Mouse (Mus musculus) midbrain, embryonic 12.5 days (tissue): ENCODE measurements around the gene Fxyd1. TPM values are rescaled to one million over a fixed set of nuclear protein-coding genes. Genes with fewer than 3 reads are reported as not detected.
A peak's percentile ranks its signal among the peaks of the same experiment; 100 is the strongest.

ENCODE experiments used
- ATAC-seq: fragments of 200-750 bp; cut with Nextera tagmentation; 2 replicates; pipeline ENCODE4 v1.8.0; 2017; ENCODE audit warnings: low read depth, moderate TSS enrichment, moderate library complexity; ENCODE audit not compliant: low FRiP score
- H3K27ac ChIP-seq: fragments of 300-500 bp; sonication (generic); replicated peaks from 2 replicates; pipeline ENCODE4 v1.5.1; 2016; ENCODE audit warnings: mild to moderate bottlenecking
- H3K27me3 ChIP-seq: fragments of 300-500 bp; sonication (generic); 2 replicates; pipeline ENCODE4 v1.6.1; 2016; ENCODE audit warnings: mild to moderate bottlenecking
- H3K36me3 ChIP-seq: fragments of 300-500 bp; sonication (generic); 2 replicates; pipeline ENCODE4 v1.6.1; 2016
- H3K4me1 ChIP-seq: fragments of 300-500 bp; sonication (generic); 2 replicates; pipeline ENCODE4 v1.6.1; 2016
- H3K4me2 ChIP-seq: fragments of 300-500 bp; sonication (generic); replicated peaks from 2 replicates; pipeline ENCODE4 v1.6.1; 2016; ENCODE audit warnings: mild to moderate bottlenecking, moderate library complexity
- H3K4me3 ChIP-seq: fragments of 300-500 bp; sonication (generic); 2 replicates; pipeline ENCODE4 v1.5.1; 2016; ENCODE audit warnings: mild to moderate bottlenecking
- H3K9ac ChIP-seq: fragments of 300-500 bp; sonication (generic); replicated peaks from 2 replicates; pipeline ENCODE4 v1.6.1; 2016; ENCODE audit warnings: mild to moderate bottlenecking, moderate library complexity
- H3K9me3 ChIP-seq: fragments of 300-500 bp; sonication (generic); 2 replicates; pipeline ENCODE4 v1.6.1; 2016; ENCODE audit warnings: mild to moderate bottlenecking
- WGBS: fragments of 180-500 bp; shearing (Covaris S2); methylation state at CpG from one replicate; pipeline ENCODE4 v1.1.7; 2016; 5-methylcytosine and 5-hydroxymethylcytosine counted together
- polyA plus RNA-seq: library from polyadenylated mRNA; unstranded; fragments of >200 nt; fragmentation: Nextera tagmentation; extraction: Ambion mirVana; gene quantifications from 2 replicates; pipeline ENCODE4 v1.2.1, GENCODE M21; 2016

Fxyd1 gene
- polyA plus RNA-seq = 8.9 and 10.3 TPM in 2 replicates

GRCm38 (mm10) chr7:31057071-31057470 is at the start of gene Fxyd1:
Fxyd1 (minus strand) TSS chr7:31057199.
- H3K9ac ChIP-seq = no peak within 1 kb of the TSS
- no peak within 1 kb of the TSS for H3K27ac ChIP-seq
- 81% methylated on average over 2 of the region's 2 CpGs for WGBS
- H3K27me3 ChIP-seq = peaks cover 35% of the 10 kb centered on the region
- no peak within 1 kb of the TSS for H3K4me3 ChIP-seq
- peaks cover 27% of the 10 kb centered on the region for H3K4me1 ChIP-seq
- no peak within 1 kb of the TSS for H3K4me2 ChIP-seq
- no peaks in the 10 kb centered on the region for H3K9me3 ChIP-seq
- ATAC-seq = no peak
- no peaks in the 10 kb centered on the region for H3K36me3 ChIP-seq

GRCm38 (mm10) chr7:31106166-31106565 is 49.2 kb upstream of the Fxyd1 start:
- H3K4me1 ChIP-seq = no peaks in the 10 kb centered on the region
- no peak overlapping the region for H3K9ac ChIP-seq
- no peaks in the 10 kb centered on the region for H3K27me3 ChIP-seq
- WGBS = 59% methylated on average over 3 of the region's 3 CpGs
- no peak overlapping the region for H3K27ac ChIP-seq
- no peaks in the 10 kb centered on the region for H3K36me3 ChIP-seq
- no peaks in the 10 kb centered on the region for H3K9me3 ChIP-seq
- no peak overlapping the region for H3K4me2 ChIP-seq
- no peak overlapping the region for H3K4me3 ChIP-seq
- ATAC-seq = no peak

- H3K9me3 ChIP-seq = no peaks in the 10 kb centered on the region
- H3K4me3 ChIP-seq = no peak overlapping the region
- no peaks in the 10 kb centered on the region for H3K27me3 ChIP-seq
- no peak for ATAC-seq
- no peak overlapping the region for H3K27ac ChIP-seq
- WGBS = 69% methylated on average over 15 of the region's 15 CpGs
- no peaks in the 10 kb centered on the region for H3K4me1 ChIP-seq
- no peak overlapping the region for H3K9ac ChIP-seq
- no peaks in the 10 kb centered on the region for H3K36me3 ChIP-seq
- H3K4me2 ChIP-seq = no peak overlapping the region
Observed at GRCm38 (mm10) chr7:31105061-31105768, 48.2 kb upstream of the Fxyd1 start.

GRCm38 (mm10) chr7:31100786-31101185 is 43.8 kb upstream of the Fxyd1 start:
- 89% methylated on average over 14 of the region's 14 CpGs for WGBS
- no peaks in the 10 kb centered on the region for H3K36me3 ChIP-seq

GRCm38 (mm10) chr7:31099612-31099982 is 42.6 kb upstream of the Fxyd1 start:
- Histone ChIP-seq H3K9ac (no peak overlapping the region), H3K4me3 (no peak overlapping the region), H3K36me3 (no peaks in the 10 kb centered on the region), H3K27ac (no peak overlapping the region), H3K9me3 (0 out of 2 replicates have a peak, but pooled peaks cover 2% of the 10 kb centered on the region), H3K27me3 (no peaks in the 10 kb centered on the region), H3K4me1 (0 out of 2 replicates have a peak, but pooled peaks cover 2% of the 10 kb centered on the region), H3K4me2 (no peak overlapping the region)
- 91% methylated on average over 6 of the region's 6 CpGs for WGBS
- no peak for ATAC-seq

More at GRCm38 (mm10) chr7:31100786-31101185, 43.8 kb upstream of the Fxyd1 start:
- ATAC-seq = no peak
- Histone ChIP-seq H3K4me1 (0 out of 2 replicates have a peak, but pooled peaks cover 2% of the 10 kb centered on the region), H3K4me3 (no peak overlapping the region), H3K27me3 (no peaks in the 10 kb centered on the region), H3K27ac (no peak overlapping the region), H3K9ac (no peak overlapping the region), H3K9me3 (0 out of 2 replicates have a peak, but pooled peaks cover 2% of the 10 kb centered on the region), H3K4me2 (no peak overlapping the region)

GRCm38 (mm10) chr7:31098697-31099611 is 42.0 kb upstream of the Fxyd1 start:
- H3K4me3 ChIP-seq = no peak overlapping the region
- ATAC-seq = no peak
- 0 out of 2 replicates have a peak, but pooled peaks cover 2% of the 10 kb centered on the region for H3K4me1 ChIP-seq
- 0 out of 2 replicates have a peak, but pooled peaks cover 2% of the 10 kb centered on the region for H3K9me3 ChIP-seq
- H3K27me3 ChIP-seq = no peaks in the 10 kb centered on the region
- no peaks in the 10 kb centered on the region for H3K36me3 ChIP-seq
- no peak overlapping the region for H3K4me2 ChIP-seq
- H3K27ac ChIP-seq = no peak overlapping the region
- no peak overlapping the region for H3K9ac ChIP-seq
- WGBS = 85% methylated on average over 22 of the region's 22 CpGs

GRCm38 (mm10) chr7:31097583-31098248 is 40.7 kb upstream of the Fxyd1 start:
- H3K4me1 ChIP-seq = 0 out of 2 replicates have a peak, but pooled peaks cover 2% of the 10 kb centered on the region
- 50% methylated on average over 19 of the region's 20 CpGs for WGBS
- no peak overlapping the region for H3K9ac ChIP-seq
- H3K9me3 ChIP-seq = 0 out of 2 replicates have a peak, but pooled peaks cover 2% of the 10 kb centered on the region
- peak overlapping the region; percentile 20 for H3K4me3 ChIP-seq
- H3K27me3 ChIP-seq = no peaks in the 10 kb centered on the region
- no peak overlapping the region for H3K27ac ChIP-seq
- peak; percentile 93 for ATAC-seq
- H3K36me3 ChIP-seq = no peaks in the 10 kb centered on the region
- H3K4me2 ChIP-seq = peak overlapping the region; percentile 42

GRCm38 (mm10) chr7:31096892-31097564 is 40.0 kb upstream of the Fxyd1 start:
- no peaks in the 10 kb centered on the region for H3K27me3 ChIP-seq
- H3K4me2 ChIP-seq = no peak overlapping the region
- H3K27ac ChIP-seq = no peak overlapping the region
- no peak overlapping the region for H3K9ac ChIP-seq
- H3K36me3 ChIP-seq = no peaks in the 10 kb centered on the region
- 0 out of 2 replicates have a peak, but pooled peaks cover 2% of the 10 kb centered on the region for H3K4me1 ChIP-seq
- no peak overlapping the region for H3K4me3 ChIP-seq
- H3K9me3 ChIP-seq = 0 out of 2 replicates have a peak, but pooled peaks cover 2% of the 10 kb centered on the region
- no peak for ATAC-seq
- WGBS = 75% methylated on average over 9 of the region's 9 CpGs

- 0 out of 2 replicates have a peak, but pooled peaks cover 4% of the 10 kb centered on the region for H3K9me3 ChIP-seq
- H3K36me3 ChIP-seq = no peaks in the 10 kb centered on the region
- 0 out of 2 replicates have a peak, but pooled peaks cover 2% of the 10 kb centered on the region for H3K4me1 ChIP-seq
- H3K9ac ChIP-seq = no peak overlapping the region
- H3K27ac ChIP-seq = no peak overlapping the region
- no peaks in the 10 kb centered on the region for H3K27me3 ChIP-seq
- WGBS = 26% methylated on average over 12 of the region's 12 CpGs
- H3K4me3 ChIP-seq = no peak overlapping the region
- H3K4me2 ChIP-seq = no peak overlapping the region
- ATAC-seq = no peak
Observed at GRCm38 (mm10) chr7:31094774-31095501, 37.9 kb upstream of the Fxyd1 start.

- Histone ChIP-seq H3K4me1 (peaks cover 6% of the 10 kb centered on the region), H3K4me2 (no peak overlapping the region), H3K4me3 (no peak overlapping the region), H3K36me3 (no peaks in the 10 kb centered on the region), H3K9ac (no peak overlapping the region), H3K27ac (no peak overlapping the region), H3K27me3 (no peaks in the 10 kb centered on the region), H3K9me3 (0 out of 2 replicates have a peak, but pooled peaks cover 2% of the 10 kb centered on the region)
- WGBS = 85% methylated on average over 2 of the region's 2 CpGs
- ATAC-seq = no peak
Observed at GRCm38 (mm10) chr7:31089721-31090120, 32.7 kb upstream of the Fxyd1 start.
